Mouse (Mus musculus) testis, adult 2 months (tissue): ENCODE results near the gene Ccdc152.

ENCODE experiments used
- CTCF ChIP-seq: fragments of 200-500 bp; IDR thresholded peaks from 2 replicates; pipeline ENCODE4 v1.5.1; 2012; ENCODE audit warnings: low read depth, mild to moderate bottlenecking, inconsistent platforms, low read length, moderate library complexity; ENCODE audit not compliant: control insufficient read depth, insufficient read depth, insufficient replicate concordance
- POLR2A ChIP-seq: fragments of 200-500 bp; IDR thresholded peaks from 2 replicates; pipeline ENCODE4 v1.6.1; 2012; ENCODE audit warnings: low read depth, mild to moderate bottlenecking, inconsistent platforms, low read length, moderate library complexity; ENCODE audit not compliant: control insufficient read depth

- TF ChIP-seq POLR2A: no peak
- no peak for TF ChIP-seq CTCF
Measured at GRCm38 (mm10) chr15:3259025-3259424, 44.3 kb downstream of the Ccdc152 start.
